Mouse (Mus musculus) ES-E14 (cell line): ENCODE measurements around the gene Catsper1.

ENCODE experiments used
- CHD2 ChIP-seq: IDR thresholded peaks from 2 replicates; pipeline ENCODE4 v1.6.1; 2014; ENCODE audit warnings: mild to moderate bottlenecking, low read depth, low read length, inconsistent platforms
- ZNF384 ChIP-seq: IDR thresholded peaks from 2 replicates; pipeline ENCODE4 v1.6.1; 2012; ENCODE audit warnings: low read depth, low read length, inconsistent platforms

DNA sequence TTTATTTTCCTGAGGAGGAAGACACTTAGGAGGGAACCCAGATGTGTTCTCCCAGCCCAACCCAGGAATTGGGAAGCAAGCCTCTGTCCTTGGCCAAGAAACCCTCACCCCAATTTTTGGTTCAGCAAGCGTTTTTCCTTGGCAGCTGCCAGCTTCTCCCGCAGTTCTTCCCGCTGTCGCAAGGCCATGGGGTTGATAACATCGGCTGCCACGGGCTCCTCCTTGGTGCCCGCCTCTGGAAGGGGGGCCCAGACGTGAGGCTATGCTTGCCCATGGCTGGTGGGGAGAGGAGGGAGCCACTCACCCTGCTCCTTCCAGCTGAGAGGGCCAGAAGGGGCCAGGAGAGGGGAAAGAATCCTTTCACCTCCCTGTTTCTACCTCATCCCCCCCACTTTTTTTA is 49.2 kb downstream of the Catsper1 start:
- TF ChIP-seq CHD2 (no peak), ZNF384 (no peak)
